Mouse (Mus musculus): ENCODE measurements around the gene Myo18a.

GRCm38 (mm10) chr11:77830875-77831274 is 67.8 kb downstream of the Myo18a start:
- no peak for TF ChIP-seq CTCF (IDR thresholded peaks at IDR 0.05; ENCODE audit: insufficient read depth, low read length)
- no peak for TF ChIP-seq POLR2A (IDR thresholded peaks at IDR 0.05; ENCODE audit: borderline replicate concordance, extremely low read depth, low read depth, low read length)

Data from lung, adult 2 months (tissue).